Mouse (Mus musculus) brown adipose tissue, adult 24 weeks (tissue): ENCODE results near the gene Sclt1. TPM values are rescaled to one million over a fixed set of nuclear protein-coding genes. Genes with fewer than 3 reads are reported as not detected.
A peak's percentile ranks its signal among the peaks of the same experiment; 100 is the strongest.

Experiments
- H3K27ac ChIP-seq: fragments of 200-500 bp; replicated peaks from 2 replicates; pipeline ENCODE4 v1.5.1; 2012; ENCODE audit warnings: low read depth, mild to moderate bottlenecking, low read length
- H3K4me1 ChIP-seq: fragments of 200-500 bp; 2 replicates; pipeline ENCODE4 v1.6.1; 2012; ENCODE audit warnings: low read length, mixed read lengths; ENCODE audit not compliant: control insufficient read depth, insufficient read depth, insufficient read length
- H3K4me3 ChIP-seq: fragments of 200-500 bp; 2 replicates; pipeline ENCODE4 v1.5.1; 2012; ENCODE audit warnings: low read depth, mild to moderate bottlenecking, low read length, moderate library complexity; ENCODE audit not compliant: insufficient read depth
- polyA plus RNA-seq: library from polyadenylated mRNA; stranded (reverse); fragments of >200 nt; gene quantifications from 2 replicates; pipeline ENCODE4 v1.2.4, GENCODE M21; 2012; ENCODE audit not compliant: missing spikeins, insufficient read depth, insufficient read length

Sclt1 gene
- polyA plus RNA-seq, 1 experiment, result 4.6 TPM

GRCm38 (mm10) chr3:41599226-41599625 is 143.1 kb downstream of the Sclt1 start:
- peaks cover 20% of the 10 kb centered on the region for H3K4me1 ChIP-seq
- no peak overlapping the region for H3K27ac ChIP-seq
- no peak overlapping the region for H3K4me3 ChIP-seq

- no peak overlapping the region for H3K4me3 ChIP-seq
- peaks cover 20% of the 10 kb centered on the region for H3K4me1 ChIP-seq
- peak overlapping the region; percentile 0; the same call in 1 of the 2 replicates for H3K27ac ChIP-seq
Measured at GRCm38 (mm10) chr3:41598412-41598811, 143.9 kb downstream of the Sclt1 start.

- H3K4me1 ChIP-seq, result peaks cover 14% of the 10 kb centered on the region
- H3K27ac ChIP-seq, result no peak overlapping the region
- no peak overlapping the region for H3K4me3 ChIP-seq
Measured at GRCm38 (mm10) chr3:41597036-41597435, 145.3 kb downstream of the Sclt1 start.

- H3K4me1 ChIP-seq, result peaks cover 7% of the 10 kb centered on the region
- no peak overlapping the region for H3K27ac ChIP-seq
- H3K4me3 ChIP-seq, result no peak overlapping the region
Measured at GRCm38 (mm10) chr3:41595010-41595409, 147.3 kb downstream of the Sclt1 start.

- no peak overlapping the region for H3K27ac ChIP-seq
- H3K4me3 ChIP-seq, result no peak overlapping the region
- peaks cover 10% of the 10 kb centered on the region for H3K4me1 ChIP-seq
Measured at GRCm38 (mm10) chr3:41594097-41594879, 148.0 kb downstream of the Sclt1 start.

GRCm38 (mm10) chr3:41592805-41593204 is 149.5 kb downstream of the Sclt1 start:
- no peak overlapping the region for H3K27ac ChIP-seq
- H3K4me1 ChIP-seq, result peaks cover 8% of the 10 kb centered on the region; the same call in 1 of the 2 replicates
- no peak overlapping the region for H3K4me3 ChIP-seq

- Histone ChIP-seq H3K4me3 (no peak overlapping the region), H3K27ac (no peak overlapping the region), H3K4me1 (peaks cover 18% of the 10 kb centered on the region; the same call in 1 of the 2 replicates)
Measured at GRCm38 (mm10) chr3:41591651-41592170, 150.6 kb downstream of the Sclt1 start.

GRCm38 (mm10) chr3:41590695-41591559 is 151.4 kb downstream of the Sclt1 start:
- Histone ChIP-seq H3K4me3 (no peak overlapping the region), H3K4me1 (peaks cover 18% of the 10 kb centered on the region; the same call in 1 of the 2 replicates), H3K27ac (no peak overlapping the region)

- Histone ChIP-seq H3K4me1 (peaks cover 18% of the 10 kb centered on the region; the same call in 1 of the 2 replicates), H3K4me3 (no peak overlapping the region), H3K27ac (no peak overlapping the region)
Measured at GRCm38 (mm10) chr3:41589988-41590387, 152.3 kb downstream of the Sclt1 start.

- H3K4me3 ChIP-seq, result no peak overlapping the region
- H3K4me1 ChIP-seq, result peaks cover 18% of the 10 kb centered on the region; the same call in 1 of the 2 replicates
- no peak overlapping the region for H3K27ac ChIP-seq
Measured at GRCm38 (mm10) chr3:41589246-41589914, 152.9 kb downstream of the Sclt1 start.

- H3K4me1 ChIP-seq, result peaks cover 20% of the 10 kb centered on the region; the same call in 1 of the 2 replicates
- H3K27ac ChIP-seq, result no peak overlapping the region
- H3K4me3 ChIP-seq, result no peak overlapping the region
Measured at GRCm38 (mm10) chr3:41588495-41588894, 153.8 kb downstream of the Sclt1 start.

- Histone ChIP-seq H3K27ac (no peak overlapping the region), H3K4me3 (no peak overlapping the region), H3K4me1 (peaks cover 23% of the 10 kb centered on the region; the same call in 1 of the 2 replicates)
Measured at GRCm38 (mm10) chr3:41587588-41587987, 154.7 kb downstream of the Sclt1 start.

- Histone ChIP-seq H3K27ac (no peak overlapping the region), H3K4me1 (peaks cover 26% of the 10 kb centered on the region), H3K4me3 (no peak overlapping the region)
Measured at GRCm38 (mm10) chr3:41586917-41587316, 155.4 kb downstream of the Sclt1 start.

GRCm38 (mm10) chr3:41586330-41586729 is 156.0 kb downstream of the Sclt1 start:
- Histone ChIP-seq H3K27ac (no peak overlapping the region), H3K4me1 (peaks cover 27% of the 10 kb centered on the region), H3K4me3 (no peak overlapping the region)

GRCm38 (mm10) chr3:41585548-41585947 is 156.8 kb downstream of the Sclt1 start:
- H3K27ac ChIP-seq, result no peak overlapping the region
- H3K4me3 ChIP-seq, result no peak overlapping the region
- peaks cover 33% of the 10 kb centered on the region for H3K4me1 ChIP-seq
